8 mouse cellular contexts compared by ENCODE assay signal in the genomic region with DNA sequence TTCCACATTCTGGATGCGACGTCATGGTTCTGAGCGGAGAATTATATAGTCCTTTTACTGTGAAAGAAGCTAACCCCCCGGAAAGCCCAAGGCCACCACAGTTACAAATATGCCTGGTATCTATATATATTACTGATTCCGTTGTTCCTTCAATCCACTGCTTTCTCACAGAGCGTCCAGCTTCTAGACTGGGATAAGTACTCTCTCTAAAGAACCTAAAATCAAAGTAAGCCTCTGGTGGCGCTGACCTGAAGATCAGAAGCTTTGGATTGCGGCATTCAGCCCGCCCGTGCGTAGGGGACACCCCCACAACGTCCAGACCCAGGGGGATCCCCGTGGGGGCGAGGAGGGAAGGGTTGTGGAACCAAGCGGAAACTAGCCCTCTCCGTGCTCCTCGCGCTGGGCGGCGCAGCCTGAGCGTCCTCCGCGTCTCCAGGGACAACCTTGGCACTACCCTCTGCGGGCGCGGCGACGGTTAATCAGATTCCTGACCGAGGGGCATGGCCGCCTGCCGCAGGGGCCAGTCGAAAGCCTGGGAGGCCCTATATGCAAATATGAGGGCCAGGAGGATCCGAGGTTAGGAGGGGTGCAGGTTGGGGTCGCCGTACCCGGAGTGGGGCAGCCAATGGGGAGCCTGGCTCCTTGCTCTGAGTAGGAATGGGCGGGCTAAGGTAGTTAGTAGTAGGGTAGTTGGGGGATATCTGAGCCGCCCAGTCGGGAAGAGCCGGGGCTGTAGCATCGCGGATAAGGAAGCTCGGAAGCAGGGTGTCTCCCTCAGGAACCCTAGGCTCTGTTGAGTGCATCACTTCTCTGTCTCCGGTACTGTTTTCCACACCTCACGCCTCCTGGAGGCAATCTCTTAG. TPM values are rescaled to one million over a fixed set of nuclear protein-coding genes. Genes with fewer than 3 reads are reported as not detected.
DNase-seq lines count a peak whose midpoint lies in the region; ATAC-seq and TF ChIP-seq lines count a peak whose summit lies in the region.
"Had no signal": no experiment of that assay in that cellular context is flagged by ENCODE, and none has a peak within 500 bp of the region (broad histone marks: within the 10 kb centered on the region; RNA-seq: fewer than 3 reads in every experiment).

No protein-coding gene starts in this region.

- no peaks in the 10 kb centered on the region for H3K9me3 ChIP-seq in ES-Bruce4 (replicated peaks; ENCODE audit: control insufficient read depth, insufficient read depth, low read length, poor library complexity, severe bottlenecking)
- no peaks in the 10 kb centered on the region for H3K9me3 ChIP-seq in embryonic facial prominence, embryonic 15.5 days (replicated peaks)
- H3K9me3 ChIP-seq in hindbrain, postnatal 0 days (ENCODE audit: low read length) = no peaks in the 10 kb centered on the region
- H3K9me3 ChIP-seq in liver, embryonic 15.5 days (replicated peaks) = no peaks in the 10 kb centered on the region
- no peaks in the 10 kb centered on the region for H3K9me3 ChIP-seq in neural tube, embryonic 15.5 days (replicated peaks)

- H3K4me2 ChIP-seq in embryonic facial prominence, embryonic 15.5 days (replicated peaks) = peak overlapping the region; percentile 79
- H3K4me2 ChIP-seq in hindbrain, postnatal 0 days (ENCODE audit: low read depth, low read length) = peak overlapping the region; percentile 80
- peak overlapping the region; percentile 58 for H3K4me2 ChIP-seq in liver, embryonic 15.5 days
- H3K4me2 ChIP-seq in neural tube, embryonic 15.5 days = peak overlapping the region; percentile 86

- peak; percentile 29; the same call in 1 of the 2 replicates for ATAC-seq in embryonic facial prominence, embryonic 15.5 days (ENCODE audit: insufficient number of reproducible peaks, low FRiP score, low TSS enrichment, low read depth)
- ATAC-seq in hindbrain, postnatal 0 days = no peak
- no peak for ATAC-seq in liver, embryonic 15.5 days (ENCODE audit: insufficient read depth)
- ATAC-seq in neural tube, embryonic 15.5 days (ENCODE audit: low FRiP score) = no peak

- TF ChIP-seq POLR2A in ES-Bruce4 (IDR thresholded peaks at IDR 0.05; ENCODE audit: insufficient read depth, low read length) = no peak

- H3K27ac ChIP-seq in ES-Bruce4 (ENCODE audit: insufficient read depth, low read length) = peak overlapping the region; percentile 13
- H3K27ac ChIP-seq in embryonic facial prominence, embryonic 15.5 days (replicated peaks) = no peak overlapping the region
- no peak overlapping the region for H3K27ac ChIP-seq in hindbrain, postnatal 0 days
- no peak overlapping the region for H3K27ac ChIP-seq in liver, embryonic 15.5 days (replicated peaks)
- H3K27ac ChIP-seq in neural tube, embryonic 15.5 days (replicated peaks) = no peak overlapping the region

- H3K27me3 ChIP-seq in ES-Bruce4 (ENCODE audit: control insufficient read depth, insufficient read depth, low read length, poor library complexity, severe bottlenecking) = no peaks in the 10 kb centered on the region
- peaks cover 43% of the 10 kb centered on the region for H3K27me3 ChIP-seq in embryonic facial prominence, embryonic 15.5 days
- H3K27me3 ChIP-seq in hindbrain, postnatal 0 days (ENCODE audit: insufficient read depth, low read length) = peaks cover 12% of the 10 kb centered on the region; the same call in 1 of the 2 replicates
- H3K27me3 ChIP-seq in liver, embryonic 15.5 days = peaks cover 59% of the 10 kb centered on the region
- H3K27me3 ChIP-seq in neural tube, embryonic 15.5 days (replicated peaks) = peaks cover 40% of the 10 kb centered on the region

- peak; percentile 77 for DNase-seq in 3134 (ENCODE audit: extremely low read depth, insufficient read length, low spot score)
- peak; percentile 46 for DNase-seq in hindbrain, postnatal 0 days (ENCODE audit: low spot score)
- DNase-seq in c-Kit-positive CD71-positive TER-119-positive erythroid progenitor cells, embryonic 14.5 days (ENCODE audit: low spot score) = no peak

- no peaks in the 10 kb centered on the region for H3K36me3 ChIP-seq in ES-Bruce4 (ENCODE audit: control insufficient read depth, insufficient read depth, low read length, poor library complexity, severe bottlenecking)
- no peaks in the 10 kb centered on the region for H3K36me3 ChIP-seq in embryonic facial prominence, embryonic 15.5 days
- H3K36me3 ChIP-seq in hindbrain, postnatal 0 days (ENCODE audit: insufficient read depth, low read length) = no peaks in the 10 kb centered on the region
- H3K36me3 ChIP-seq in liver, embryonic 15.5 days (replicated peaks) = no peaks in the 10 kb centered on the region
- no peaks in the 10 kb centered on the region for H3K36me3 ChIP-seq in neural tube, embryonic 15.5 days

- H3K9ac ChIP-seq in ES-Bruce4 (ENCODE audit: low read depth, poor library complexity, severe bottlenecking) = peak overlapping the region; percentile 69
- H3K9ac ChIP-seq in embryonic facial prominence, embryonic 15.5 days = no peak overlapping the region
- 0 out of 2 replicates have a peak overlapping the region, but pooled peaks have one; percentile 30 for H3K9ac ChIP-seq in hindbrain, postnatal 0 days (replicated peaks; ENCODE audit: low read length)
- H3K9ac ChIP-seq in liver, embryonic 15.5 days = no peak overlapping the region
- H3K9ac ChIP-seq in neural tube, embryonic 15.5 days (replicated peaks) = peak overlapping the region; percentile 42

- H3K4me3 ChIP-seq in ES-Bruce4 (ENCODE audit: low read depth, low read length) = peak overlapping the region; percentile 69
- H3K4me3 ChIP-seq in embryonic facial prominence, embryonic 15.5 days (replicated peaks) = peak overlapping the region; percentile 44
- H3K4me3 ChIP-seq in hindbrain, postnatal 0 days (ENCODE audit: low read length) = peak overlapping the region; percentile 40
- H3K4me3 ChIP-seq in liver, embryonic 15.5 days (replicated peaks) = peak overlapping the region; percentile 25; the same call in 1 of the 2 replicates
- peak overlapping the region; percentile 45 for H3K4me3 ChIP-seq in neural tube, embryonic 15.5 days (replicated peaks)

- H3K4me1 ChIP-seq in ES-Bruce4 (ENCODE audit: control insufficient read depth, insufficient read depth, low read length) = peaks cover 2% of the 10 kb centered on the region
- peaks cover 13% of the 10 kb centered on the region for H3K4me1 ChIP-seq in embryonic facial prominence, embryonic 15.5 days
- peaks cover 5% of the 10 kb centered on the region for H3K4me1 ChIP-seq in hindbrain, postnatal 0 days (ENCODE audit: insufficient read depth, low read length)
- peaks cover 5% of the 10 kb centered on the region; the same call in 1 of the 2 replicates for H3K4me1 ChIP-seq in liver, embryonic 15.5 days (replicated peaks)
- H3K4me1 ChIP-seq in neural tube, embryonic 15.5 days = peaks cover 11% of the 10 kb centered on the region

- 2% methylated on average over 45 of the region's 45 CpGs for WGBS in embryonic facial prominence, embryonic 15.5 days
- 1% methylated on average over 45 of the region's 45 CpGs for WGBS in hindbrain, postnatal 0 days
- WGBS in liver, embryonic 15.5 days (ENCODE audit: insufficient replicate concordance) = 3% methylated on average over 45 of the region's 45 CpGs
- WGBS in neural tube, embryonic 15.5 days = 1% methylated on average over 45 of the region's 45 CpGs

- no peak for TF ChIP-seq CTCF in ES-Bruce4 (IDR thresholded peaks at IDR 0.05; ENCODE audit: low read depth, low read length)
- TF ChIP-seq CTCF in hindbrain, postnatal 0 days (IDR thresholded peaks at IDR 0.05; ENCODE audit: low read depth) = no peak

- no peak for TF ChIP-seq EP300 in ES-Bruce4 (IDR thresholded peaks at IDR 0.05; ENCODE audit: insufficient read depth, low read depth, low read length)

RNA-seq across cellular contexts. Expression of a gene that starts 9.3 kb away (rescaled TPM):
- 6.9 and 7.9 TPM in 2 replicates for polyA plus RNA-seq in ES-Bruce4 (2011; ENCODE audit: insufficient read depth, insufficient read length, low read depth, missing spikeins)
- polyA plus RNA-seq in embryonic facial prominence, embryonic 15.5 days (2015; fragmentation: Nextera tagmentation; extraction: Ambion mirVana) = 1.1 and 2.4 TPM in 2 replicates
- 0.43 and 0.52 TPM in 2 replicates for total RNA-seq in hindbrain, postnatal 0 days (2014; rRNA removed)
- polyA plus RNA-seq in hindbrain, postnatal 0 days (2015; fragmentation: Nextera tagmentation; extraction: Ambion mirVana) = 0.23 and 0.43 TPM in 2 replicates
- polyA plus RNA-seq in liver, embryonic 15.5 days (2015; fragmentation: Nextera tagmentation; extraction: Ambion mirVana) = not detected in 2 replicates
- 0.23 and 0.46 TPM in 2 replicates for polyA plus RNA-seq in neural tube, embryonic 15.5 days (2015; fragmentation: Nextera tagmentation; extraction: Ambion mirVana)
- polyA plus RNA-seq: spleen, adult 2 months had no signal

RNA-seq across cellular contexts. Expression of a gene that starts 12.5 kb away (rescaled TPM):
- 16.7 and 18.0 TPM in 2 replicates for polyA plus RNA-seq in ES-Bruce4 (2011; ENCODE audit: insufficient read depth, insufficient read length, low read depth, missing spikeins)
- 1.1 and 1.6 TPM in 2 replicates for polyA plus RNA-seq in embryonic facial prominence, embryonic 15.5 days (2015; fragmentation: Nextera tagmentation; extraction: Ambion mirVana)
- total RNA-seq in hindbrain, postnatal 0 days (2014; rRNA removed) = not detected in 2 replicates
- 0.19 TPM in 2 replicates for polyA plus RNA-seq in hindbrain, postnatal 0 days (2015; fragmentation: Nextera tagmentation; extraction: Ambion mirVana)
- polyA plus RNA-seq in liver, embryonic 15.5 days (2015; fragmentation: Nextera tagmentation; extraction: Ambion mirVana) = not detected in 2 replicates
- polyA plus RNA-seq in neural tube, embryonic 15.5 days (2015; fragmentation: Nextera tagmentation; extraction: Ambion mirVana) = not detected in 2 replicates
- polyA plus RNA-seq: spleen, adult 2 months had no signal

RNA-seq across cellular contexts. Expression of a gene that starts 48.8 kb away (rescaled TPM):
- 184 and 191 TPM in 2 replicates for polyA plus RNA-seq in ES-Bruce4 (2011; ENCODE audit: insufficient read depth, insufficient read length, low read depth, missing spikeins)
- polyA plus RNA-seq in embryonic facial prominence, embryonic 15.5 days (2015; fragmentation: Nextera tagmentation; extraction: Ambion mirVana) = 530 and 547 TPM in 2 replicates
- 703 and 894 TPM in 2 replicates for total RNA-seq in hindbrain, postnatal 0 days (2014; rRNA removed)
- 1,232 and 1,324 TPM in 2 replicates for polyA plus RNA-seq in hindbrain, postnatal 0 days (2015; fragmentation: Nextera tagmentation; extraction: Ambion mirVana)
- polyA plus RNA-seq in liver, embryonic 15.5 days (2015; fragmentation: Nextera tagmentation; extraction: Ambion mirVana) = 466 and 500 TPM in 2 replicates
- 863 and 912 TPM in 2 replicates for polyA plus RNA-seq in neural tube, embryonic 15.5 days (2015; fragmentation: Nextera tagmentation; extraction: Ambion mirVana)

RNA-seq across cellular contexts. Expression of a gene that starts 59.1 kb away (rescaled TPM):
- polyA plus RNA-seq in ES-Bruce4 (2011; ENCODE audit: insufficient read depth, insufficient read length, low read depth, missing spikeins) = 85.7 and 86.6 TPM in 2 replicates
- polyA plus RNA-seq in embryonic facial prominence, embryonic 15.5 days (2015; fragmentation: Nextera tagmentation; extraction: Ambion mirVana) = 46.3 and 47.1 TPM in 2 replicates
- total RNA-seq in hindbrain, postnatal 0 days (2014; rRNA removed) = 48.2 and 50.1 TPM in 2 replicates
- 30.3 and 32.9 TPM in 2 replicates for polyA plus RNA-seq in hindbrain, postnatal 0 days (2015; fragmentation: Nextera tagmentation; extraction: Ambion mirVana)
- 14.4 and 16.5 TPM in 2 replicates for polyA plus RNA-seq in liver, embryonic 15.5 days (2015; fragmentation: Nextera tagmentation; extraction: Ambion mirVana)
- 34.3 and 37.9 TPM in 2 replicates for polyA plus RNA-seq in neural tube, embryonic 15.5 days (2015; fragmentation: Nextera tagmentation; extraction: Ambion mirVana)

Comparison
In these comparisons a context has a peak if more than half of its experiments do, and no peak if none do; other contexts are left out.
1. H3K9ac ChIP-seq: peak in ES-Bruce4 (single experiment), hindbrain, postnatal 0 days (single experiment) and neural tube, embryonic 15.5 days (single experiment); none in embryonic facial prominence, embryonic 15.5 days (single experiment) and liver, embryonic 15.5 days (single experiment).
2. Peak in every context shown above with its lines, with median percentiles within 50 percentile points of each other: H3K4me3 ChIP-seq and H3K4me2 ChIP-seq.